Mouse (Mus musculus) cerebellum, adult (tissue): Measurements from ENCODE around the gene Anxa7.

ENCODE experiments used
- ATAC-seq: cut with Nextera tagmentation; 2 replicates; pipeline ENCODE4 v1.9.2; 2017; ENCODE audit warnings: mild to moderate bottlenecking, moderate library complexity, mixed read lengths; ENCODE audit not compliant: insufficient number of reproducible peaks, low FRiP score, low TSS enrichment

Gene Anxa7

GRCm38 (mm10) chr14:20479291-20480194, at the start of gene Anxa7:
Gene Anxa7 (minus strand): TSS chr14:20480133.
- peak; percentile 70 for ATAC-seq

- no peak for ATAC-seq
These were observed 49.7 kb upstream of the Anxa7 start for GRCm38 (mm10) chr14:20529643-20530042.

DNA sequence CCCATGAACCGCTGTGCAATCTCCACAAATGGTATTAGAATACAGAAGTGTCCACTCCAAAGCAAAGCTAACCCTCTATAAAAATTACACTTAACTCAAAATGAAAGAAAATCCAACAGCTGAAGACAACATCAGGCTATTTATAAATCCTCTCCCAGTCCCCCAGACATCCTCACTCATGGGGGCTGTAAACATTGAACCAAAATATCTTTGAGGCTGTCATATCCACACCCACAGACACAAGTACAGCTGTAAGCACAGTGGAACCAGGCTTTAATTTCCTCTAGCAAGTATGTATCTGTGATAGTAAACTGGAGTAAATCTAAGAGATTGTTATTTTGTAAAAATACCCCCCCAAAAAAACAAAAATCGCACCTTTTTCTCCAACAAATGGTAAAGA, 40.2 kb upstream of the Anxa7 start:
- no peak for ATAC-seq

DNA sequence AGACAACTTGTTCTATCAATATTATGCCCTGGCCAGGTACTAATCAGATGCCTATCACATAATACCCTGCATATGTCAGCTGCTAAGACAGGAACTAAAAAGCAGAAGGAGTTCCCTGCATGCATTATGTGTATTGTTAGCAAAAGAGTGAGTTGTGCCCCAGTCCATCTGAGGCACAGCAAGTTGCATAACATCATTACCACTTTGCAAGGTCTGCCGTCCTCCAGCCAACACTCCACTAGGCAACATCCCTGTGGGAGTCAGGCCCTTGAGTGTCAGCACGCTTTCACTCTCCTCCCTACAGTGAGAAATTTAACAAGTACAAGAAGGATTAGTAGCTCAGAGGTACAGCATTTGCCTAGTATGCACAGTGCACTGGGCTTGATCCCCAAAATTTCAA, 28.5 kb upstream of the Anxa7 start:
- ATAC-seq, result no peak

GRCm38 (mm10) chr14:20502966-20503365, 23.0 kb upstream of the Anxa7 start:
- no peak for ATAC-seq

DNA sequence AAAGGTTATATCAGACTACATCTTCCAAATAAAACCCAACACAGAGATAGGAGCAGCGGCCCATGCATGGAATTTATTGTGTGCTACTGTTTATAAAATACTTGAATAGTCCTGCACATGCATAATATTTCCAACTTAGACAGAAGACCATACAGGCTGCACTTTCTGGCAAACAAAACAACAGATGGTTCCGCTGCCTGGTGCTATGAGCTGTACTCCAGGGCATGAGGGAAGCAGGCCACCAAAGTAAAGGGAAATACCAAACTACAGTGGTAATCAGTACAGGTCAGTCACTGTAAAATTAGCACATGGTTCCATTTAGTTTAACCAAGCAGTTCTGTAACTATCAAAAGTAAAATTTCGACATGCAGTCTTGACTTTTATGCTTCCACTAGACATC, 20.0 kb upstream of the Anxa7 start:
- ATAC-seq, result peak; percentile 88

DNA sequence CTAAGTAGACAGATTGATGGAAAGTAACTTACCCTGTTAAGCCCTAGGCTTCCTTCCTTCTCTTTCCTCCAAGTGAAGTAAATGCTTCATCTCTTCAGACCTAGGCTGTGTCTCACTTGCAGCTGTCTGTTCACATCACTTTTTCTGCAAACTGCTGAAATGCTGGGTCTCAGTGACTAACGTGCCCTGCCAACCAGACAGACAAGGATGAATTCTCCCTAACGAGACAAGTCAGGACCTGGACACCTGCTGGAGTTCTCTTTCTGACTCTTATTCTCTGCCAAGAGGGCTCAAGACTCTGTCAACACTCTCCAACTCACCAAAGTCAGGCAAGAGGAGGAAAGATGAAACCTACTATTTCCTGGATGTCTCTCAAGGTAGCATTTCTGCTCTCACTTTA, 16.7 kb upstream of the Anxa7 start, which contains the start of gene Mss51:
Mss51 (minus strand) TSS at position 299 of the 400 bp plus-strand sequence.
- no peak for ATAC-seq

DNA sequence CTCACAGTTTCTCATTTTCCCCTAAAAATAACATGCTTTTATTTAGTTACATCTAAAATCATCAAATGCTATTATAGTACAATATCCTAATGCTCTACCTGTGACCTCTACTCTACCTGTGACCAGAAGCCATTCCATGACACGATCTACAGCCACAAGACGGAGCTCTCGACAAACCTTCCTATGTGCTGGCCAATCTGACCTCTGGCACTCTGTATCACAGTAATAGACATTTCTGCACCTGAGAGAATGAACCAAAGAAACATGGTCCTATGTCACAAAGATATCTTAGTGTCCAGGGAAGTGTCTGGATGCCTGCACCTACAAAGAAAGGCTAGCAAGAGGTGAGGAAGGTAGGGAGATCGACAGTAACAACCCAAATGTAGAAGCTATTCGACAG, 6.1 kb upstream of the Anxa7 start:
- no peak for ATAC-seq

GRCm38 (mm10) chr14:20482051-20482751, 2.3 kb upstream of the Anxa7 start:
- ATAC-seq, result no peak

GRCm38 (mm10) chr14:20481211-20481610, 1.3 kb upstream of the Anxa7 start:
- ATAC-seq, result no peak

GRCm38 (mm10) chr14:20480195-20480579, 254 bp upstream of the Anxa7 start:
- ATAC-seq, result no peak

- 0 out of 2 replicates have a peak, but pooled peaks have one; percentile 21 for ATAC-seq
These were observed 1.1 kb downstream of the Anxa7 start for GRCm38 (mm10) chr14:20478801-20479200.

- no peak for ATAC-seq
These were observed 1.5 kb downstream of the Anxa7 start for GRCm38 (mm10) chr14:20478385-20478784.

DNA sequence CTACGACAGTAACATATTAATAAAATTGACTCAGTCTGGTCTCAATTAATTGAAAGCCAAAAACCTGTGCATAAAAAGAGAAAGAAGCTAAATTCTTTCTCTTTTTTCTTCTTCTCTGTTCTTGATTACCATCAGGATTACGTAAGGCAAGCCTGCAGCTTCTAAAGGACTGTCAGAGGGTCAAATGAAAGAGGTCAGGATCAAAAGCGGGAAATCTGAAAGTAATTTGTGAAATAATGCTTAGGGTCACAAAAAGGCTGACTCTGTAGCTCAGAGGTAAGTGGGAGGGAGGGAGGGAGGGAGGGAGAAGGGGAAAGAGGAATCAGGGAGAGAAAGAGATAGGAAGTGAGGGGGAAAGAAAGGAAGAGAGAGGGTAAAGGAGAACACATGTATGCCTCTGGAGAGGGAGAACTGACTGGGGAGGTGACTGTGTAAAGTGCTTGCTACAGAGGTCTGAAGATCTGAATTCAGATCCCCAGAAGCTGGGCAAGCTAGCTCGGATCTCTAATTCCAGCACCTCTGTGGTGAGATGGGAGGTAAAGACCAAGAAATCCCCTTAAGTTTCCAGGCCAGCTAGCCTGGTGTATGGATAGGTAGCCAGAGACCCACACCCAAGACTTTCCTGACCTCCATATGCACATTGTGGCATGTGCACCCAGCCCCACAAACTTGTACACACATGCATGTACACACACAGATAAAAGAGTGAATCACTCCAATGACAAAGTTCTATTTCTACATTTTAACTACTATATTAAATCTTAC, 2.5 kb downstream of the Anxa7 start:
- no peak for ATAC-seq

DNA sequence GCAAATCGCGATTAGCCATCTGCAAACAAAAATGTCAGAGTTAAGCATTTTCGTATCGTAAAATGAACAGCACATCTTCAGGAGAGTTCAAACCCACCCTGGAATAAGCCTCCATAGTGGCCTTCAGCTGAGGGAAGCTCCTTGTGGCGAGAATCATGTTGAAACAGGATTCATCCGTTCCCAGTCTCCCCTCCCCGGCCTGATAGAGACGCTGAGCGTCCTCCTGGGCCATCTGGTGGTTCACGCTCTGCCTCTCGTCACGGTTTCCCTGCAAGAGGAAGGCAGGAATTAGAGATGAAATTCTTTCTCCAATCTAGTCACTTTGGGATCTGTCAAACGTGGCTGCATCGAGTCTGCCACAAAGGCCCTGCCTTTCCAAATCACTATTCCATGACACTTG, 19.7 kb downstream of the Anxa7 start:
- ATAC-seq, result no peak

DNA sequence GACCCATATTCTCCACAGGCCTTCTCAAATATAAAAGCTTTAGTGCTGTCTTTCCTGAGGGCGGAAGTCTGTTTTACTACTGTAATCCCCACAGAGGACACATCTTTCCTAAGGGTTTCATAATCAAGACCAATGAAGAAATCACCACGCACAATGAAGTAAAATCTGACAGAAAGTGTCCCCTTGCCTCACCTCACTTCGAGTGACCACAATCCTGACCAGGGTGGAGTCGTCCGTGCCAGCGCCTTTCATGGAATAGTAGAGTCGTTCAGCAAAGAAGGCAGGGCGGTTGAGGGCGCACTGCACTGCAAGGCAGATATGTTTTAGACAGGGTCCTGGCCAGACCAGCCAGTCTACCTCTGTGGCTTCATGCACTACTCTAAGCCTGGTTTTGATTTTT, 21.6 kb downstream of the Anxa7 start:
- ATAC-seq, result no peak

DNA sequence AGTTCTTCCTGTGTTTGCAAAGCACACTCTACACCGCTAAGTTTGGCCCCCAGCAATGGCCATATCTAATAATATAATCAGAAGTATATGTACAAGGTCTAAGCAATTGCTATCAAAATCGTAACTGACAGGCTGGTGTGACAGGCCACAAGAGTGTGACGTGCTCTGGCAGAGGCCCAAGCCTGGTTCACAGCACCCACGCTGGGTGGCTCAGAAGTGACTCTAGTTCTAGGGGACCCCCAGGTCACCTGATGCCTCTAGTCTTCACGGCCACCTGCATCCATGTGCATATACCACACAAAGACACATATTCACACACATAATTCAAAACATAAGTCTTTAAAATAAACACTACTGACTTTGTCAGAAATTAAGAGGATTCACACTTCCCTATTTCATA, 27.0 kb downstream of the Anxa7 start:
- ATAC-seq, result no peak

DNA sequence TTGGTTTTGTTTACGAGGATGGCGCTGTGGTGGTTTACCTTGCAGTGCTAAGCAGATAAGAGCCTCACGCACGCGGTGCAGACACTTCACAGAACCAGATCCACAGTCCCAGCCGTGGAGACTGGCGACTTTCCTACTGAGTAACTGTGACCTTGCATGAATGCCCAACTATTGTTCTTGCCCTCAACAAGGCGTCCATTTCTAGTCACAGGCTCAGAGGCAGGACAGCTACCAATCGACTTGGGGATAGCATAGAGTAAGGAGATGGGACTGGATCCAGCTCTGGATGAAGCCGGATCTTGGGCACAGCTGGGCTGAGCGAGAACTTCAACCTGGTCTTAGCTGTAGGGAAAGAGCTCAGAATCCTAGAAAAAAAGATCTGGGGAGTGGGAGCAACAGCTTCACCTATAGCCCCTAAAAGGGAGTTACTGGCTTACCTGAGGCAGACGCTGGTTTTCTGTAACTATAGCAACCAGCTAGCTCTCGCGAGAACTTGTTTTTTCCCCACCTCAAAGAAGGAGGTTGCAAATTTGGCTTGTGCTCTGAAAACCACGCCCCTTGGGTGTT, 28.1 kb downstream of the Anxa7 start, which contains the start of gene Cfap70:
Cfap70 (minus strand) TSS at position 462 of the 567 bp plus-strand sequence.
- ATAC-seq, result no peak

GRCm38 (mm10) chr14:20451302-20451701, 28.6 kb downstream of the Anxa7 start:
- ATAC-seq, result no peak

DNA sequence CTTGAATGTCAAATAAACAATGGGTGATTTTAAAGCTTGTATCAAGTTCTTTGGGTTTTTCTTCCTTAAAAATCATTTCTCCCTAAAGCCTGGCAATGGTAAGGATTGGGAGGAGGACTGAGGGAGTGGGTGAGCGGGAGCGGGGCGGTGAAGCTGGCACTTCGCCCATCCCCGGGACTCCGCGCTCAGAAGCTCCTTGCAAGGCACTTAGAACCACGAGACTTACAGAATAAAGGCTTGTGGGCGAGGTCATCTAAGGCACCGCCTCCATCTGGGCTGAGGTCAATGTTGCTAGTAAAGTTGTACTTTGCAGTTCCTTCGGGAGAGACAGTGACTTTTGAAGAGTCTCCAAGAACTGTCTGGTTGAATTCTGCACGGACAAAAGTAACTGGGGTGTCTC, 32.7 kb downstream of the Anxa7 start:
- ATAC-seq, result no peak
